In the genomic region with DNA sequence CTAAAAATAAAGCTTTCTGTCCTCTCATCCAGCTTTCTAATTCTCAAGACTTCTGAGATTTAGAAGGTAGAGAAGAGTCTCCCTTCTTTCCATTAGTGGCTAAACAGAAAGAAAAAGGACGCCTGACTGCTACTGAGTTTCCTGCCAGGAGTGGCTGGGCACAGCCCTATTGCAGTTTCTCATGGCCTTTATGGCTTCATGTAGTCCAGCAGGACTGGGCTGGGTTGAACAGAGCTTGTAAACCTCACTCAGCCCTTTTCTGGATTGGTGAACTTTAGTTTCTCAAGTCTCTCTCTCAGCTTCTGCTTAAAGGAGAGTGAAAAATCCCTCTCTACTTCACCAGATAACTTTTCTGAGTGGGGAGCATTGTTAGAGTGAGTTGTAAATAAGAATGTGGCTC, we compare ENCODE assay signal across 17 mouse cellular contexts. TPM values are rescaled to one million over a fixed set of nuclear protein-coding genes. Genes with fewer than 3 reads are reported as not detected.
"Had no signal": no experiment of that assay in that cellular context is flagged by ENCODE, and none has a peak within 500 bp of the region (broad histone marks: within the 10 kb centered on the region; RNA-seq: fewer than 3 reads in every experiment).

No protein-coding gene starts in this region.

- H3K9ac ChIP-seq: liver, embryonic 15.5 days; liver, postnatal 0 days; lung, embryonic 15.5 days; midbrain, embryonic 13.5 days; midbrain, embryonic 15.5 days; neural tube, embryonic 12.5 days had no signal

- H3K9me3 ChIP-seq: liver, embryonic 15.5 days; lung, embryonic 15.5 days; midbrain, embryonic 13.5 days; midbrain, embryonic 15.5 days; neural tube, embryonic 12.5 days had no signal

- H3K27me3 ChIP-seq: liver, embryonic 15.5 days; lung, embryonic 15.5 days; midbrain, embryonic 13.5 days; midbrain, embryonic 15.5 days; neural tube, embryonic 12.5 days had no signal

- DNase-seq: liver, postnatal 0 days; lung, adult 2 months; lung, postnatal 14 days; lung, postnatal 36 days; right cerebral cortex, postnatal 14 days; spleen, adult 18-20 months; thymus, adult 18-20 months; thymus, postnatal 14 days; thymus, postnatal 36 days had no signal

- H3K4me1 ChIP-seq: liver, embryonic 15.5 days; lung, embryonic 15.5 days; midbrain, embryonic 13.5 days; midbrain, embryonic 15.5 days; neural tube, embryonic 12.5 days had no signal

- ATAC-seq: liver, postnatal 0 days; lung, postnatal 0 days; midbrain, embryonic 13.5 days; midbrain, embryonic 15.5 days had no signal

- H3K4me3 ChIP-seq: liver, embryonic 15.5 days; lung, embryonic 15.5 days; midbrain, embryonic 13.5 days; midbrain, embryonic 15.5 days; neural tube, embryonic 12.5 days had no signal

- H3K4me2 ChIP-seq: liver, embryonic 15.5 days; lung, embryonic 15.5 days; midbrain, embryonic 11.5 days; midbrain, embryonic 13.5 days; midbrain, embryonic 15.5 days; neural tube, embryonic 12.5 days had no signal

- H3K27ac ChIP-seq: liver, embryonic 15.5 days; lung, embryonic 15.5 days; macrophage; midbrain, embryonic 13.5 days; midbrain, embryonic 15.5 days; neural tube, embryonic 12.5 days had no signal

RNA-seq across cellular contexts. Expression of gene Myo15, which starts 42.7 kb away (rescaled TPM):
- polyA plus RNA-seq: macrophage had no signal
